Mouse (Mus musculus) liver, adult 2 months (tissue): ENCODE results near the gene Rasal2.

Source experiments
- CTCF ChIP-seq: fragments of 200-500 bp; IDR thresholded peaks from 2 replicates; pipeline ENCODE4 v1.5.1; 2011; ENCODE audit warnings: low read depth, low read length, control low read depth
- POLR2A ChIP-seq: fragments of 200-500 bp; IDR thresholded peaks from 2 replicates; pipeline ENCODE4 v1.6.1; 2011; ENCODE audit warnings: low read length, control low read depth; ENCODE audit not compliant: insufficient read depth; ENCODE audit errors: extremely low read depth

DNA sequence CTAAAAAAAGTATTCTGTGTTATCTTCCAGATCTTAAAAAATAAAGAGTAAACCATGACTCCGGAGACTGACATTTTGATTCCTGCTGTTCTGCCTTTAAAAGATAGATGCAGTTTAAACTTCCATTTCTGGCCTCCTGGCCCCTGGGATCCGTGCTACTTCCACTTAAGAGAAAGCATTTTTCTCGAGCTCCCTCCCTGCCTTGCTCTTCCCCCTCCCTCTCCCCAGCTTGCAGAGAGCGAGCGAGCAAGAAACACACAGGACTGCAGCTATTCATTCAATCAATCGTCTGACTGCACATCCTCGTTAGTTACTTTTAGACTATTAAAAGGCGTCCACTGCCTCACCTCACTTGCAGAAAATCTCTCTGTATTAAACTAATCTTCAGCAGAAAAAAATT, 181.4 kb downstream of the Rasal2 start:
- TF ChIP-seq POLR2A (no peak), CTCF (no peak)
